Mouse (Mus musculus) CH12.LX (cell line): ENCODE measurements at regions not wholly inside any gene's neighbourhood (a gene's known extent, or its start where the extent isn't known, plus 50 kb on each side); places are given as distances from the start of the nearest gene placed in this dataset.

Experiments used
- BHLHE40 ChIP-seq: IDR thresholded peaks from 2 replicates; pipeline ENCODE4 v1.6.1; 2011; ENCODE audit warnings: mild to moderate bottlenecking, low read depth, low read length, improper control_type of control experiment
- ELF1 ChIP-seq: IDR thresholded peaks from 2 replicates; pipeline ENCODE4 v1.6.1; 2014; ENCODE audit warnings: low read depth, mild to moderate bottlenecking, inconsistent platforms, low read length, improper control_type of control experiment
- MXI1 ChIP-seq: IDR thresholded peaks from 2 replicates; pipeline ENCODE4 v1.6.1; 2011; ENCODE audit warnings: mild to moderate bottlenecking, low read depth, low read length, improper control_type of control experiment
- NELFE ChIP-seq: IDR thresholded peaks from 2 replicates; pipeline ENCODE4 v1.6.1; 2011; ENCODE audit warnings: low read depth, low read length, improper control_type of control experiment
- POLR2A ChIP-seq: IDR thresholded peaks from 2 replicates; pipeline ENCODE4 v1.6.1; 2011; ENCODE audit warnings: low read depth, mild to moderate bottlenecking, improper control_type of control experiment, low read length
- RCOR1 ChIP-seq: conservative IDR thresholded peaks from 2 replicates; pipeline ENCODE4 v1.6.1; 2012; ENCODE audit warnings: low read depth, mild to moderate bottlenecking, inconsistent platforms, low read length, improper control_type of control experiment
- USF1 ChIP-seq: IDR thresholded peaks from 2 replicates; pipeline ENCODE4 v1.6.1; 2014; ENCODE audit warnings: low read depth, mild to moderate bottlenecking, inconsistent platforms, low read length, improper control_type of control experiment
- ZC3H11A ChIP-seq: IDR thresholded peaks from 2 replicates; pipeline ENCODE4 v1.6.1; 2012; ENCODE audit warnings: low read depth, mild to moderate bottlenecking, inconsistent platforms, low read length, improper control_type of control experiment

DNA sequence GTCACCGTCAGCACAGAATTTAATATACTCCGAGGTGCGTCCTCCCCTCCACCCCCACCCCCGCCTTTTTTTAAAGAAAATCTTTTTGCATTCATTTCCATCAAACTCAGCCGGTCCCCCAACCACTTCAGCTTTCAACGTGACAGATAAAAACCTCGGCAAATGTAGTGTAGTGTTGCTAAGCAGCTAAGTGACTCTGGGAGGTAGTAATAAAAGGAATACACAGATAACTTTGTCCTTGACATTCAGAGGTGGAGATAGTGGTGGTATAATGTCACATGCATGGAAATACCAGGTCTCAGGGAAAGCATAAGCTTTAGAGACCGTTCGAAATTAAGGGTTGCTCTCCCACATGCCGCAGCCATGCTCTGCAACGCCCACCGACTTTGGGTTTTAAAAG, 320.7 kb downstream of the Pdcd6ip start:
- TF ChIP-seq NELFE = no peak
- no peak for TF ChIP-seq ZC3H11A
- no peak for TF ChIP-seq MXI1
- TF ChIP-seq ELF1 = no peak
- no peak for TF ChIP-seq USF1
- no peak for TF ChIP-seq POLR2A
- no peak for TF ChIP-seq RCOR1
- no peak for TF ChIP-seq BHLHE40
